Mouse (Mus musculus): ENCODE measurements at regions not wholly inside any gene's neighbourhood (a gene's known extent, or its start where the extent isn't known, plus 50 kb on each side); places are given as distances from the start of the nearest gene placed in this dataset.

GRCm38 (mm10) chr8:86428998-86429651, 151.4 kb downstream of the Abcc12 start:
- no peak for DNase-seq

GRCm38 (mm10) chr8:86428131-86428530, 152.4 kb downstream of the Abcc12 start:
- DNase-seq, result no peak

GRCm38 (mm10) chr8:86426056-86426455, 154.4 kb downstream of the Abcc12 start:
- DNase-seq, result no peak

GRCm38 (mm10) chr8:86425382-86425781, 155.1 kb downstream of the Abcc12 start:
- no peak for DNase-seq

GRCm38 (mm10) chr8:86419059-86419651, 161.3 kb downstream of the Abcc12 start:
- DNase-seq, result no peak

GRCm38 (mm10) chr8:86418414-86418981, 162.0 kb downstream of the Abcc12 start:
- no peak for DNase-seq

GRCm38 (mm10) chr8:86415208-86415607, 165.3 kb downstream of the Abcc12 start:
- DNase-seq, result no peak

- DNase-seq, result no peak
Observed at GRCm38 (mm10) chr8:86411232-86411631, 169.3 kb downstream of the Abcc12 start.

- DNase-seq, result no peak
Observed at GRCm38 (mm10) chr8:86406196-86406595, 174.3 kb downstream of the Abcc12 start.

GRCm38 (mm10) chr8:86403434-86403833, 177.1 kb downstream of the Abcc12 start:
- no peak for DNase-seq

- no peak for DNase-seq
Observed at GRCm38 (mm10) chr8:86401946-86402345, 178.5 kb downstream of the Abcc12 start.

- no peak for DNase-seq
Observed at GRCm38 (mm10) chr8:86395121-86395520, 185.4 kb downstream of the Abcc12 start.

- no peak for DNase-seq
Observed at GRCm38 (mm10) chr8:86393835-86394234, 186.7 kb downstream of the Abcc12 start.

- DNase-seq, result no peak
Observed at GRCm38 (mm10) chr8:86393374-86393773, 187.1 kb downstream of the Abcc12 start.

- no peak for DNase-seq
Observed at GRCm38 (mm10) chr8:86390715-86391114, 189.8 kb downstream of the Abcc12 start.

- peak; percentile 8 for DNase-seq
Observed at GRCm38 (mm10) chr8:86389690-86390671, 190.5 kb downstream of the Abcc12 start.

- DNase-seq, result no peak
Observed at GRCm38 (mm10) chr8:86385236-86385635, 195.2 kb downstream of the Abcc12 start.

- no peak for DNase-seq
Observed at GRCm38 (mm10) chr8:86381977-86382376, 198.5 kb downstream of the Abcc12 start.

- DNase-seq, result no peak
Observed at GRCm38 (mm10) chr8:86368062-86368461, 212.4 kb downstream of the Abcc12 start.

GRCm38 (mm10) chr8:86366636-86367035, 213.8 kb downstream of the Abcc12 start:
- no peak for DNase-seq

- no peak for DNase-seq
Observed at GRCm38 (mm10) chr8:86365726-86366125, 214.8 kb downstream of the Abcc12 start.

- DNase-seq, result no peak
Observed at GRCm38 (mm10) chr8:86364898-86365297, 215.6 kb downstream of the Abcc12 start.

GRCm38 (mm10) chr8:86360283-86360682, 220.2 kb downstream of the Abcc12 start:
- no peak for DNase-seq

Measured in lung, postnatal 10 days (tissue).